22 mouse cellular contexts compared by ENCODE assay signal in the genomic region with DNA sequence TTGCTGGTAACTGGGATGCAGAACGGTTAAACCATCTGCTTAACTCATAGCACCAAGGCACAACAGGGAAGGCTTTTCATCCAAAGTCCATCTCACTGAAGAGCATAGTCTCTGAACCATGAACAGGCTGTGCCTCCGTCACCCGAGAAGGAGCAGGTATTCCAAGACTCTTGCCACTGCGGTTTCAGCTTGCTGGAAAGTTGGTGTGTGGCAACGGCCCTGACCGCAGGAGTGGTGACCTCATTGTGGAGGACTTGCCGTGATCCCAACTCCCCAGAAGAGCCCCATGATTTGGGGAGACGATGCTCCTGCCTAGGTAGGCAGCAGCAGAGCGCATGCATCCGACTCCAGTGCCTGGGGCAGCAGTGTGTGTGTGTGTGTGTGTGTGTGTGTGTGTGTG. TPM values are rescaled to one million over a fixed set of nuclear protein-coding genes. Genes with fewer than 3 reads are reported as not detected.
"Had no signal": no experiment of that assay in that cellular context is flagged by ENCODE, and none has a peak within 500 bp of the region (broad histone marks: within the 10 kb centered on the region; RNA-seq: fewer than 3 reads in every experiment).

No protein-coding gene starts in this region.

- H3K9ac ChIP-seq: intestine, embryonic 15.5 days; limb, embryonic 12.5 days; limb, embryonic 15.5 days; liver, embryonic 14.5 days; liver, postnatal 0 days; lung, embryonic 14.5 days; midbrain, embryonic 12.5 days; midbrain, embryonic 15.5 days; neural tube, embryonic 13.5 days; stomach, embryonic 15.5 days had no signal

- DNase-seq: kidney, postnatal 10 days; layer of hippocampus, postnatal 36 days; left cerebral cortex, postnatal 4 days; liver, postnatal 0 days; lung, embryonic 14.5 days; retina, postnatal 1 day; right cerebral cortex, postnatal 25 days; spleen, adult 18-20 months; thymus, postnatal 25 days had no signal

- H3K4me1 ChIP-seq: midbrain, embryonic 15.5 days; neural tube, embryonic 13.5 days; stomach, embryonic 15.5 days had no signal

- ATAC-seq: intestine, embryonic 15.5 days; liver, postnatal 0 days; lung, postnatal 0 days; midbrain, embryonic 15.5 days had no signal

- H3K9me3 ChIP-seq: intestine, embryonic 15.5 days; limb, embryonic 15.5 days; midbrain, embryonic 12.5 days; midbrain, embryonic 15.5 days; stomach, embryonic 15.5 days had no signal

- H3K4me3 ChIP-seq: intestine, embryonic 15.5 days; left cerebral cortex, adult 2 months; limb, embryonic 12.5 days; limb, embryonic 15.5 days; midbrain, embryonic 12.5 days; midbrain, embryonic 15.5 days; neural tube, embryonic 13.5 days; stomach, embryonic 15.5 days had no signal

- H3K36me3 ChIP-seq: intestine, embryonic 15.5 days; limb, embryonic 12.5 days; limb, embryonic 15.5 days; midbrain, embryonic 12.5 days; midbrain, embryonic 15.5 days; neural tube, embryonic 13.5 days; stomach, embryonic 15.5 days had no signal

- H3K4me2 ChIP-seq: intestine, embryonic 15.5 days; limb, embryonic 12.5 days; limb, embryonic 15.5 days; liver, embryonic 11.5 days; lung, embryonic 14.5 days; midbrain, embryonic 12.5 days; midbrain, embryonic 15.5 days; neural tube, embryonic 13.5 days; stomach, embryonic 15.5 days had no signal

- H3K27me3 ChIP-seq: intestine, embryonic 15.5 days; limb, embryonic 15.5 days; midbrain, embryonic 15.5 days; neural tube, embryonic 13.5 days; stomach, embryonic 15.5 days had no signal

- H3K27ac ChIP-seq: intestine, embryonic 15.5 days; left cerebral cortex, adult 2 months; limb, embryonic 12.5 days; limb, embryonic 15.5 days; liver, embryonic 14.5 days; macrophage; midbrain, embryonic 12.5 days; midbrain, embryonic 15.5 days; neural tube, embryonic 13.5 days; stomach, embryonic 15.5 days had no signal

RNA-seq across cellular contexts. Expression of gene Nrap, which starts 36.1 kb away (rescaled TPM):
- total RNA-seq: neutrophil, adult 5-6 weeks had no signal
